Mouse (Mus musculus) hematopoietic stem cell, adult 5-6 weeks (primary cell): ENCODE measurements around the gene Sipa1l1. TPM values are rescaled to one million over a fixed set of nuclear protein-coding genes. Genes with fewer than 3 reads are reported as not detected.

ENCODE experiments used
- ATAC-seq, 2 experiments: fragments of 125-278 bp in 1 of 2; replicated peaks in 1 of 2; 2 replicates each; pipeline ENCODE4 v1.8.0; 2016 to 2017; ENCODE audit warnings: inconsistent platforms in 2 of 2, mild to moderate bottlenecking in 2 of 2, moderate number of reproducible peaks in 2 of 2, low read depth in 1 of 2, moderate TSS enrichment in 1 of 2; ENCODE audit not compliant: low FRiP score in 2 of 2, poor library complexity in 2 of 2, severe bottlenecking in 2 of 2, insufficient read depth in 1 of 2, low TSS enrichment in 1 of 2
- total RNA-seq: library from RNA; stranded (forward); fragments of 172-1452, 232-1000 nt; gene quantifications from 2 replicates; pipeline ENCODE4 v1.2.3, GENCODE M21; 2017

Gene Sipa1l1
- total RNA-seq, 1 experiment from 2014 or later, result 27.9 TPM

DNA sequence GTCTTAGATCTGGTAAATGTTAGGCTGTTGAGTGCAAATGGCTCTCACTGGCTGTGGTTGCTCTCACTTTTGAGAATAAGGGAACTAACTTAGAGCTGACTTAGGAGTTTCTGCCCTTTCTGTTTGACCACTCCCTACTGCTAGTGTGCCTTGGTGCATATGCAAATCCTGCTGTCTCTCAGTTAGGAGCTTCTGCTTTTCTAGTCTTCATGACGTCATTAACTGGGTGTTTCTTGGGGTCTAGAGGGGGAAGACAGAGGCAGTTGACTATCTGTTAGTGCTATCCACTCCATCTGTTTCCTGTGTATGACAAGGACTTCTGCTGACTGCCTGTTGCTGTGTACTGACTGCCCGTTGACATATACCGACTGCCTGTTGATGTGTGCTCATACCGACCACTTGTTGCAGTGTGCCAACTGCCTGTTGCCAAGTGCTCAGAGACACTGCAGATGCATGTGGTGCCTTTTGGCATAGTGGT is 56.7 kb downstream of the Sipa1l1 start:
- peak; percentile 92 to 94 for ATAC-seq

GRCm38 (mm10) chr12:82226311-82227066 is 57.4 kb downstream of the Sipa1l1 start:
- peak in 1 of 2 experiments; percentile 1; a peak in 1 of 4 replicates for ATAC-seq

- ATAC-seq, result no peak
These were observed 61.0 kb downstream of the Sipa1l1 start for GRCm38 (mm10) chr12:82230127-82230526.

DNA sequence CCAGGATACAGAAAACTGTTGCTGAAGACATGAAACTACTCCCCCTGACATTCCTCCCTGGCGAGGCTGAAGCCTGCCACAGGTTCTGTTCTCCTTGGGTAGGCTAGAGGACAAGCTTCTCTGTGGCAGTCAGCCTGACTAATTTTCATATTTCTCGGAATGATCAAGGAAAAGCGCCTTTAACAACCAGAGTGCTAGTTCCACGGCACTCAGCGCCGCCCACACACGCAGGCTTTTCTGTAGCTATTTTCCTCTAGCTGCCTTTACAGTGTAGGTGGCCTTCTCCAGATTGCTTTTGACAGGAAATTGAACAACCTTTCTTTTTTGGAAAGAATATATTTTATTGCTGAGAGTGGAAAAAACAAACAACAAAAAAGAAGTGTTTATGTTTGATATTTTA is 62.1 kb downstream of the Sipa1l1 start:
- ATAC-seq, result no peak

DNA sequence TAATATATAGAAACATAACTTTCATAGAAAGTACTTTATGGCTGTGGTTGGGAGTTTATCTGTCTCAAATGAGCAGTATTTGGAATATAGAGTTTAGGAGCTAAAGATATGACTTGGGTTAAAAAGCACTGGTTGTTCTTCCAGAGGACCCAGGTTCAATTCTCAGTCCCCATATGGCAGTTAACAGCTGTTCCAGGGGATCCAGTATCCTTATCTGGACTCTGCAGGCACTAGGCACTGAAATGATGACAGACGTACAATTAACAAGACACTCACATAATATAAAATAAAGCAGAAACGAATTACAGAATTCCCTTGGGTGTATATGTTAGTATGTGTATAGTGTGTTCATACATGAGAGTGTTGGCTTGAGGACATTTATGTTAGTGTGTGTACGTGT is 64.1 kb downstream of the Sipa1l1 start:
- no peak for ATAC-seq

- no peak for ATAC-seq
These were observed 65.5 kb downstream of the Sipa1l1 start for GRCm38 (mm10) chr12:82234463-82235223.

GRCm38 (mm10) chr12:82237095-82237494 is 68.0 kb downstream of the Sipa1l1 start:
- ATAC-seq, result peak in 1 of 2 experiments; percentile 39; a peak in 1 of 4 replicates

DNA sequence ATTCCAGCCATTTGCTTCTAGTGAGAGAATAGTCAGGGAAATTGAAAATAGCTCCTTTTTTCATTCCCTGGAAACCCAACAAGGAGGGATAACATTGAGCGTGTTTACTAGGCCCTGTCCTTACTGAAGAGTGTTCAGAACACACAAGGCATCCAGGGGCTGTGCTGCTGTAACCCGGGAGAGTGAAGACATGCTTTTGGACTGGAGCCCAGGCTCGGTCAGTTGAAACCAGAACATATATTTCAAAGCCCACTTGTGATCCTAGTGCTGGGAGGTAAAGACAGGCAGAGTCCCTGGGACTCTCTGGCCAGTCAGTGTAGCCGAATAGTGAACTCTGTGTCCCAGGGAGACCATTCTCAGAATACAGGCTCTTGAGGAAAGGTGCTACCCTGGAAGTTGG is 68.8 kb downstream of the Sipa1l1 start:
- ATAC-seq, result no peak

DNA sequence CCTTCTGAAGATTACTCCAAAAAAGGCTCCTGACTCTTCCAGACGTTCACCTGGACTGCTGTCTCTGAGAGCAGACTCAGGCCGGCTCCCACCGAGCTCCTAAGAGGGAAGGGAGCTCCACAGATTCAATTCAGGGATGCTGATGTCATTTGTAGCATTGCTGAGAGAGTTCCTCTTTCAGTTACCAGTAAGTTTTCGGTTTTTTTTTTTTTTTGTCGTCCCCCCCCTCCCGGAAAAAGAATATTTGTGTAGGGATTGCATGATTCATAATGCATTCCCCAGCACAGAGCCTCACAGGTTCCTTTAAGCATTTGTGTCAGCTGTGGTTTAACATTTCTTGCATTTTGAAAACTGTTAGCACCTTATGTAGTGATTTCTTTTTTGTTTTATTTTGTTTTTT is 71.6 kb downstream of the Sipa1l1 start:
- peak in 1 of 2 experiments; percentile 13; a peak in 1 of 4 replicates for ATAC-seq

DNA sequence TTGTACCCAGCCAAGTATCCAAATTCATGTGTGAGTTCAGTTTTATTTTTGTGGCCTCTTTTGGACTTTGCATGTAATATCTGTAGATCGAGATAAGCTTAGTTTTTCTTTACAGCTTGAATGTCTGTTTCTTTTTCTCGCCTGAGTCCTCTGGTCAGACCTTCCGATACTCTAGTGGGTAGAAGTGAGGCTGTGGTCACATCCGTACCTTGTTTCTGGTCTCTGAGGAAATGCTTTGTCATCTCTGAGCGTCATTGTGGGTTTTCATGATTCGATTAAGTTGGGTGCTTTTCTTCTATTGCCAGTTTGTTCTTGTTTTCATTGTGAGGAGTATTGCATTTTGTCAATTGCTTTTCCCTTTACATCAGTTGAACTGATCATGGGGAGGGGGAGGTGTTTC is 76.1 kb downstream of the Sipa1l1 start:
- peak; percentile 92 to 94 for ATAC-seq

GRCm38 (mm10) chr12:82246422-82246821 is 77.3 kb downstream of the Sipa1l1 start:
- ATAC-seq, result peak; percentile 28 to 43; a peak in 1 of 4 replicates

GRCm38 (mm10) chr12:82247371-82248258 is 78.5 kb downstream of the Sipa1l1 start:
- no peak for ATAC-seq

- no peak for ATAC-seq
These were observed 79.4 kb downstream of the Sipa1l1 start for GRCm38 (mm10) chr12:82248501-82248900.

DNA sequence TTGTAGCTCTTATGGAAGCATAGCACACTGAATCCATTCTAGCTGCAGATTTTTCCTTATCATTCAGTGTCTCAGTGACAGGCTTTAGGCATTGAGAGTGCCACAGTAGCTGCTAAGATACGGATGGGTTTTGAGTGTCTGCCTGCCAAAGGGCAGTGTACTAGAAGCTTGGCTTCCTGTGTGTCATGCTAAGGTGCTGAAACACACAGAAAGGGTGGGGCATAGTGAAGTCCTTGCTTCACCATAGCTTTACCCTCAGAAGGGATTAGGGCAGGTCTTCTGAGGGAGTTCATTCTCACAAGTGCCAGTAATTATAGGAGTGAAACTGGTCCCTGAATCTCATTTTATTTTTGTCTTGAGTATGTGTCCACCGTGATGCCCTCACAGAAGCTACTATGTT is 82.2 kb downstream of the Sipa1l1 start:
- ATAC-seq, result peak in 1 of 2 experiments; percentile 55; a peak in 1 of 4 replicates

DNA sequence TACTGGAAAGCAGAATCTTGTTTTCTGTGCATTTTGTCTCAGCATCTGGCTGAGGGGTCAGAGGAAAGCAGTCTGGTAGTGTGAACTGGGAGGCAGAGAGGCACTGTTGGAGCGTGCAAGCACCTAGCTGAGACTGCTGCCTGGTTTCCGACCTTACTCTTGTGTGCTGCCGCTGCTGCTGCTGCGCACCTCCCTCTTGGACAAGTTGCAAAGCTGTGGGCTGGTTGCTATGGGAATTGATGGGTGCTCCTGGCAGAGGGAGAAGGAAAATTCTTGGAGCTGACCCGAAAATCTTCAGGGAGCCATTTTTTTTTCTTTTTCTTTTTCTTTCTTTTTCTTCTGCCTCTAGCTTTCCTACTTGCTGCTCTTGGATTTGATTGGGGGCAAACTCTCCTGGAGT is 85.0 kb downstream of the Sipa1l1 start:
- no peak for ATAC-seq

- no peak for ATAC-seq
These were observed 86.9 kb downstream of the Sipa1l1 start for GRCm38 (mm10) chr12:82256012-82256411.

DNA sequence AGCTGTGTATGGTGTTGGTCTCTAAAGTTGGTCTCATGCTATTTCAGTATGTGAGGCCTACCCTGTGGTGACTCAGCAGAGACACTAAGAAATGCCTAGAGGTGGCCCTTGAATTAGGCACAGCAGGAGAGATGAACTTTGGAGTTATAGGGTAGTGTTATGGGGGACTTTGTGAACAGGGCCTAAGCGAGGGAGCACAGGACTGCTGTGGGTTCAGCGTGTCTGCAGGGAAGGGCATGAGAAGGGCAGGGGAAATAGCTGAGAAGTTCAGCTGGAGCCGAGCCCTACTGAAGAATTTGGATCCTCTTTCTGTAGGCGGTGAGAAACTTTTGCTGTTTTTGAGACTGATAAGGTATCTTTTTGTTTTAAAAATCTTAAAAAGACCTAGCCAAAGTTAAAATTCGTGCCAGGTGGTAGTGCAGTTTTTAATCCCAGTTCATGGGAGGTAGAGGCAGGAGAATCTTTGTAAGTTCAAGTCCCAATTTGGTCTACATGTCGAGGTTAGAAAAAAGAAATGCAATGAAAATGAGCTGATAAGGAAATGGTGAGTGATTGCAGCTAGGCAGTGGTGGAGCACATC is 87.9 kb downstream of the Sipa1l1 start:
- ATAC-seq, result no peak; a peak in 1 of 4 replicates
